Mouse (Mus musculus) thymus, adult 2 months (tissue): Measurements from ENCODE around the gene Gm17359.

Experiments used
- CTCF ChIP-seq: fragments of 200-500 bp; IDR thresholded peaks from 2 replicates; pipeline ENCODE4 v1.5.1; 2012; ENCODE audit warnings: mild to moderate bottlenecking, control low read depth, low read length, moderate library complexity, borderline replicate concordance; ENCODE audit not compliant: control insufficient read depth, poor library complexity, insufficient read depth; ENCODE audit errors: extremely low read depth
- POLR2A ChIP-seq: fragments of 200-500 bp; IDR thresholded peaks from 2 replicates; pipeline ENCODE4 v1.6.1; 2012; ENCODE audit warnings: mild to moderate bottlenecking, low read length, control low read depth, moderate library complexity; ENCODE audit not compliant: control insufficient read depth, poor library complexity, insufficient read depth; ENCODE audit errors: extremely low read depth

DNA sequence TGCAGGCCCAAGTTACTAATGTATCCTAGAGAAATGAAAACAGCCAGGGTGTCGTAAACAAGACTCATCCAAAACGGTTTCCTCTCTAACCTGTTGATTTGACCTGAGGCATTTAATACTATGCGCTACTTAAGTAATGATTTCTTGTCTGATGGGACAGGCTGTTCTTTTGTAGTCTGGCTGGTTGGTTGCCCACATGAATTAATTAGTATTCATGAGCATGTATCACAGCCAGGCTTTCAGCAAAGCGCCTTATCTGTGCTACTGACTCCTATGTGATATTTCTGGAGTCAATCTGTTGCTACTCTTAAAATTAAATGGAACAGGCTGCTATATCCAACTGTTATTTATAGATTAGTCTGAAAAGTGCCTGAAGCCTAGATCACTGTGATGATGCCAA is 138.4 kb downstream of the Gm17359 start:
- TF ChIP-seq CTCF = no peak
- no peak for TF ChIP-seq POLR2A
